In the genomic region with DNA sequence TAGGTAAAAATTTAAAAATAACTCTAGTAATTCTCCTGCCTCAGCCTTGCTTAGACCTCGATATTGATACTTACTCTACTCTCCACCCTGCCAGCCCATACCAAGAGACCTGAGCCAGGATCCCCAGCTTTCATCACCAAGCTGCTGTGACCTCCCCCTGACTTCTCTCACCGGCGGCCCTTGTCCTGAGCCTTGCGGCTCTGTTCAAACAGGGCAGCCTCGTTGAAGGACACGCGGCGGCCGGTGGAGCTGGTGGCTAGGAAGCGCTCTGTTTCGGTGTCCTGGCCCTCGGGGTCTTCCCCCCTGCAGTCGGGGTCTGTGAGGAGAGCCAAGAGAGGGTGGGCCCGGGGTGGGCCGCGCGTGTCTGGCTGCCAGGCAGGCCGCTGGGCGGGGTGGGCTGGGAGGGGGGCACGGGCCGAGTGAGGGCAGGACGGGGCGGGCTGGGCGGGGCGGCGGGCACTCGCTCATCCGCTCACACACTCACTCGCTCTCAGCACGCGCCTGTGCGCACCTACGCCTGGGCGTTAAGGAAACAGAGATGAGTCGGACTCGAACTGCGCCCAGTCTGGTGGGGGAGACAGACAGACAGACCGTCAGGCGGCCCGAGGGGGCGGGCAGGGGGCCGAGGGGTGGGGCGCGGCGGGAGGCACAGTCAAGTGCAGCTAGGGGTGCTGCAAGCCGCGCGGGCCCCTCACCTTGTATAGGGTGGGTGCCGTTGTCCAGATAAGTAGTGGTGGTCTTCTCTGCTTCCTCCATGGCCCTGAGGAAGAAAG, we compare ENCODE assay signal across 7 mouse cellular contexts. TPM values are rescaled to one million over a fixed set of nuclear protein-coding genes. Genes with fewer than 3 reads are reported as not detected.
DNase-seq lines count a peak whose midpoint lies in the region; ATAC-seq and TF ChIP-seq lines count a peak whose summit lies in the region.

No protein-coding gene starts in this region.

- ATAC-seq in forebrain, embryonic 11.5 days (replicated peaks; ENCODE audit: low FRiP score), result no peak
- ATAC-seq in hindbrain, postnatal 0 days, result no peak
- ATAC-seq in midbrain, embryonic 16.5 days, result no peak

- peaks cover 2% of the 10 kb centered on the region; the same call in 1 of the 2 replicates for H3K36me3 ChIP-seq in forebrain, embryonic 11.5 days (ENCODE audit: control insufficient read depth, insufficient read depth, low read length)
- H3K36me3 ChIP-seq in hindbrain, postnatal 0 days (ENCODE audit: insufficient read depth, low read length), result peaks cover 33% of the 10 kb centered on the region
- H3K36me3 ChIP-seq in midbrain, embryonic 16.5 days (ENCODE audit: control insufficient read depth, insufficient read depth, low read length), result peaks cover 37% of the 10 kb centered on the region

- H3K4me3 ChIP-seq in layer of hippocampus, adult 2 months, result peak overlapping the region; percentile 60
- H3K4me3 ChIP-seq in forebrain, embryonic 11.5 days (ENCODE audit: low read depth, low read length), result peak overlapping the region; percentile 79
- peak overlapping the region; percentile 76 for H3K4me3 ChIP-seq in hindbrain, postnatal 0 days (ENCODE audit: low read length)
- H3K4me3 ChIP-seq in midbrain, embryonic 16.5 days (ENCODE audit: low read depth, low read length), result peak overlapping the region; percentile 70

- H3K9me3 ChIP-seq in forebrain, embryonic 11.5 days (ENCODE audit: control insufficient read depth, low read length), result no peaks in the 10 kb centered on the region
- no peaks in the 10 kb centered on the region for H3K9me3 ChIP-seq in hindbrain, postnatal 0 days (ENCODE audit: low read length)
- H3K9me3 ChIP-seq in midbrain, embryonic 16.5 days (replicated peaks; ENCODE audit: control insufficient read depth, low read length, poor library complexity, severe bottlenecking), result no peaks in the 10 kb centered on the region

- no peak for TF ChIP-seq CTCF in layer of hippocampus, adult 2 months (conservative IDR thresholded peaks at IDR 0.05)
- TF ChIP-seq CTCF in hindbrain, postnatal 0 days (IDR thresholded peaks at IDR 0.05; ENCODE audit: low read depth), result no peak

- H3K4me1 ChIP-seq in forebrain, embryonic 11.5 days (replicated peaks; ENCODE audit: control insufficient read depth, insufficient read depth, low read length), result peaks cover 24% of the 10 kb centered on the region
- H3K4me1 ChIP-seq in hindbrain, postnatal 0 days (ENCODE audit: insufficient read depth, low read length), result peaks cover 19% of the 10 kb centered on the region
- H3K4me1 ChIP-seq in midbrain, embryonic 16.5 days (ENCODE audit: control insufficient read depth, insufficient read depth, low read length), result peaks cover 22% of the 10 kb centered on the region

- intact Hi-C loops in left cerebral cortex, postnatal 4 days (cut with DNase I), result no loop called here

- H3K9ac ChIP-seq in forebrain, embryonic 11.5 days (ENCODE audit: low read length), result peak overlapping the region; percentile 81
- peak overlapping the region; percentile 86 for H3K9ac ChIP-seq in hindbrain, postnatal 0 days (replicated peaks; ENCODE audit: low read length)
- peak overlapping the region; percentile 94 for H3K9ac ChIP-seq in midbrain, embryonic 16.5 days (ENCODE audit: low read depth, low read length)

- 20% methylated on average over 45 of the region's 49 CpGs for WGBS in forebrain, embryonic 11.5 days
- 17% methylated on average over 45 of the region's 49 CpGs for WGBS in hindbrain, postnatal 0 days
- 12% methylated on average over 38 of the region's 49 CpGs for WGBS in midbrain, embryonic 16.5 days

- no peak for DNase-seq in layer of hippocampus, adult 2 months (ENCODE audit: low spot score in 2 of 2)
- DNase-seq in layer of hippocampus, adult 9-11 months, result no peak
- no peak for DNase-seq in forebrain, embryonic 11.5 days (ENCODE audit: low spot score)
- DNase-seq in hindbrain, postnatal 0 days (ENCODE audit: low spot score), result no peak
- DNase-seq in spleen, postnatal 10 days (ENCODE audit: low spot score in 2 of 2), result no peak
- DNase-seq in left cerebral cortex, postnatal 4 days, result no peak

- peak overlapping the region; percentile 95 for H3K4me2 ChIP-seq in forebrain, embryonic 11.5 days (ENCODE audit: low read depth, low read length, severe bottlenecking)
- peak overlapping the region; percentile 91 for H3K4me2 ChIP-seq in hindbrain, postnatal 0 days (ENCODE audit: low read depth, low read length)
- H3K4me2 ChIP-seq in midbrain, embryonic 16.5 days (ENCODE audit: low read length), result peak overlapping the region; percentile 86

- peaks cover 9% of the 10 kb centered on the region for H3K27me3 ChIP-seq in forebrain, embryonic 11.5 days (ENCODE audit: control insufficient read depth, insufficient read depth, low read length)
- H3K27me3 ChIP-seq in hindbrain, postnatal 0 days (ENCODE audit: insufficient read depth, low read length), result no peaks in the 10 kb centered on the region
- H3K27me3 ChIP-seq in midbrain, embryonic 16.5 days (ENCODE audit: control insufficient read depth, insufficient read depth, low read depth, low read length), result no peaks in the 10 kb centered on the region

- H3K27ac ChIP-seq in layer of hippocampus, adult 2 months, result peak overlapping the region; percentile 99
- H3K27ac ChIP-seq in forebrain, embryonic 11.5 days (ENCODE audit: low read depth, low read length), result no peak overlapping the region
- peak overlapping the region; percentile 97 for H3K27ac ChIP-seq in hindbrain, postnatal 0 days
- H3K27ac ChIP-seq in midbrain, embryonic 16.5 days (ENCODE audit: low read length), result peak overlapping the region; percentile 96

RNA-seq across cellular contexts. Expression of a gene that starts 2.1 kb away (rescaled TPM):
- total RNA-seq in layer of hippocampus, adult 2 months (2021), result 100 to 1,000 TPM; 332 to 344 TPM
- 401 and 414 TPM in 2 replicates for polyA plus RNA-seq in forebrain, embryonic 11.5 days (2014; fragmentation: Nextera tagmentation; extraction: Ambion mirVana)
- 273 and 303 TPM in 2 replicates for total RNA-seq in hindbrain, postnatal 0 days (2014; rRNA removed)
- polyA plus RNA-seq in hindbrain, postnatal 0 days (2015; fragmentation: Nextera tagmentation; extraction: Ambion mirVana), result 733 and 736 TPM in 2 replicates
- polyA plus RNA-seq in midbrain, embryonic 16.5 days (2015; fragmentation: Nextera tagmentation; extraction: Ambion mirVana), result 433 and 454 TPM in 2 replicates
- total RNA-seq in left cerebral cortex, postnatal 4 days (2021), result 100 to 1,000 TPM; 247 to 270 TPM

RNA-seq across cellular contexts. Expression of a gene that starts 4.3 kb away (rescaled TPM):
- total RNA-seq in layer of hippocampus, adult 2 months (2021), result 100 to 1,000 TPM; 331 to 341 TPM
- 10.4 and 15.0 TPM in 2 replicates for polyA plus RNA-seq in forebrain, embryonic 11.5 days (2014; fragmentation: Nextera tagmentation; extraction: Ambion mirVana)
- 270 and 288 TPM in 2 replicates for total RNA-seq in hindbrain, postnatal 0 days (2014; rRNA removed)
- 95.5 and 106 TPM in 2 replicates for polyA plus RNA-seq in hindbrain, postnatal 0 days (2015; fragmentation: Nextera tagmentation; extraction: Ambion mirVana)
- polyA plus RNA-seq in midbrain, embryonic 16.5 days (2015; fragmentation: Nextera tagmentation; extraction: Ambion mirVana), result 70.3 and 81.6 TPM in 2 replicates
- 100 to 1,000 TPM; 299 to 316 TPM for total RNA-seq in left cerebral cortex, postnatal 4 days (2021)

RNA-seq across cellular contexts. Expression of a gene that starts 11.7 kb away (rescaled TPM):
- total RNA-seq in layer of hippocampus, adult 2 months (2021), result 10 to 100 TPM; 53.1 to 54.5 TPM
- polyA plus RNA-seq in forebrain, embryonic 11.5 days (2014; fragmentation: Nextera tagmentation; extraction: Ambion mirVana), result 58.3 and 66.4 TPM in 2 replicates
- 146 and 172 TPM in 2 replicates for total RNA-seq in hindbrain, postnatal 0 days (2014; rRNA removed)
- polyA plus RNA-seq in hindbrain, postnatal 0 days (2015; fragmentation: Nextera tagmentation; extraction: Ambion mirVana), result 14.7 and 15.8 TPM in 2 replicates
- polyA plus RNA-seq in midbrain, embryonic 16.5 days (2015; fragmentation: Nextera tagmentation; extraction: Ambion mirVana), result 15.5 and 21.1 TPM in 2 replicates
- total RNA-seq in left cerebral cortex, postnatal 4 days (2021), result 100 to 1,000 TPM; 158 to 163 TPM

RNA-seq across cellular contexts. Expression of a gene that starts 20.8 kb away (rescaled TPM):
- total RNA-seq in layer of hippocampus, adult 2 months (2021), result 10 to 100 TPM; 96.8 to 97.7 TPM
- polyA plus RNA-seq in forebrain, embryonic 11.5 days (2014; fragmentation: Nextera tagmentation; extraction: Ambion mirVana), result 26.5 and 31.6 TPM in 2 replicates
- 86.4 and 86.6 TPM in 2 replicates for total RNA-seq in hindbrain, postnatal 0 days (2014; rRNA removed)
- polyA plus RNA-seq in hindbrain, postnatal 0 days (2015; fragmentation: Nextera tagmentation; extraction: Ambion mirVana), result 13.9 and 15.0 TPM in 2 replicates
- 14.2 and 15.4 TPM in 2 replicates for polyA plus RNA-seq in midbrain, embryonic 16.5 days (2015; fragmentation: Nextera tagmentation; extraction: Ambion mirVana)
- total RNA-seq in left cerebral cortex, postnatal 4 days (2021), result 100 to 1,000 TPM; 100 to 111 TPM

RNA-seq across cellular contexts. Expression of a gene that starts 29.4 kb away (rescaled TPM):
- total RNA-seq in layer of hippocampus, adult 2 months (2021), result 100 to 1,000 TPM in 1 of 2 experiments, 10 to 100 TPM in 1; 88.3 to 103 TPM
- polyA plus RNA-seq in forebrain, embryonic 11.5 days (2014; fragmentation: Nextera tagmentation; extraction: Ambion mirVana), result 82.0 and 83.4 TPM in 2 replicates
- total RNA-seq in hindbrain, postnatal 0 days (2014; rRNA removed), result 257 and 261 TPM in 2 replicates
- 730 and 732 TPM in 2 replicates for polyA plus RNA-seq in hindbrain, postnatal 0 days (2015; fragmentation: Nextera tagmentation; extraction: Ambion mirVana)
- polyA plus RNA-seq in midbrain, embryonic 16.5 days (2015; fragmentation: Nextera tagmentation; extraction: Ambion mirVana), result 380 and 398 TPM in 2 replicates
- 100 to 1,000 TPM; 211 to 228 TPM for total RNA-seq in left cerebral cortex, postnatal 4 days (2021)
